Mouse (Mus musculus) kidney, adult 2 months (tissue): Measurements from ENCODE around the gene Gpr62. TPM values are rescaled to one million over a fixed set of nuclear protein-coding genes. Genes with fewer than 3 reads are reported as not detected.

Experiments
- DNase-seq: peaks from one replicate; pipeline ENCODE4 v3.0.0; 2021
- H3K27ac ChIP-seq: fragments of 200-500 bp; 2 replicates; pipeline ENCODE4 v1.5.1; 2012; ENCODE audit warnings: low read depth, low read length, control low read depth, inconsistent platforms; ENCODE audit not compliant: insufficient read depth
- H3K27me3 ChIP-seq: fragments of 200-500 bp; replicated peaks from 2 replicates; pipeline ENCODE4 v1.6.1; 2012; ENCODE audit warnings: mild to moderate bottlenecking, moderate library complexity, low read length, inconsistent platforms; ENCODE audit not compliant: control insufficient read depth, insufficient read depth
- H3K36me3 ChIP-seq: fragments of 200-500 bp; 2 replicates; pipeline ENCODE4 v1.6.1; 2012; ENCODE audit warnings: mild to moderate bottlenecking, moderate library complexity, low read length, inconsistent platforms; ENCODE audit not compliant: control insufficient read depth, insufficient read depth
- H3K4me1 ChIP-seq: fragments of 200-500 bp; 2 replicates; pipeline ENCODE4 v1.6.1; 2011; ENCODE audit warnings: low read length; ENCODE audit not compliant: control insufficient read depth, insufficient read depth
- H3K4me3 ChIP-seq: fragments of 200-500 bp; 2 replicates; pipeline ENCODE4 v1.5.1; 2011; ENCODE audit warnings: mild to moderate bottlenecking, low read depth, low read length, control low read depth; ENCODE audit not compliant: insufficient read depth
- CTCF ChIP-seq: fragments of 200-500 bp; conservative IDR thresholded peaks from 2 replicates; pipeline ENCODE4 v1.5.1; 2011; ENCODE audit warnings: low read depth, mild to moderate bottlenecking, control low read depth, low read length, moderate library complexity, mixed read lengths; ENCODE audit not compliant: insufficient read depth, insufficient read length
- POLR2A ChIP-seq: fragments of 200-500 bp; IDR thresholded peaks from one replicate; pipeline ENCODE4 v1.6.1; 2011; ENCODE audit warnings: low read depth, low read length, control low read depth
- WGBS: fragments of 180-500 bp; shearing (Covaris S2); methylation state at CpG from one replicate; pipeline ENCODE4 v1.1.7; 2018; 5-methylcytosine and 5-hydroxymethylcytosine counted together
- polyA plus RNA-seq: library from polyadenylated mRNA; depleted of rRNA; stranded (reverse); fragments of >200 nt; gene quantifications from 2 replicates; pipeline ENCODE4 v1.2.3, GENCODE M21; 2012

The Gpr62 gene
- polyA plus RNA-seq, 1 experiment = not detected

- Histone ChIP-seq H3K27me3 (no peaks in the 10 kb centered on the region), H3K27ac (no peak overlapping the region), H3K4me3 (no peak overlapping the region), H3K36me3 (no peaks in the 10 kb centered on the region), H3K4me1 (peaks cover 15% of the 10 kb centered on the region)
- WGBS = 61% methylated on average over 17 of the region's 17 CpGs
- DNase-seq = no peak
- no peak for TF ChIP-seq CTCF
- no peak for TF ChIP-seq POLR2A
Measured at GRCm38 (mm10) chr9:106454888-106455681, 10.7 kb downstream of the Gpr62 start.

DNA sequence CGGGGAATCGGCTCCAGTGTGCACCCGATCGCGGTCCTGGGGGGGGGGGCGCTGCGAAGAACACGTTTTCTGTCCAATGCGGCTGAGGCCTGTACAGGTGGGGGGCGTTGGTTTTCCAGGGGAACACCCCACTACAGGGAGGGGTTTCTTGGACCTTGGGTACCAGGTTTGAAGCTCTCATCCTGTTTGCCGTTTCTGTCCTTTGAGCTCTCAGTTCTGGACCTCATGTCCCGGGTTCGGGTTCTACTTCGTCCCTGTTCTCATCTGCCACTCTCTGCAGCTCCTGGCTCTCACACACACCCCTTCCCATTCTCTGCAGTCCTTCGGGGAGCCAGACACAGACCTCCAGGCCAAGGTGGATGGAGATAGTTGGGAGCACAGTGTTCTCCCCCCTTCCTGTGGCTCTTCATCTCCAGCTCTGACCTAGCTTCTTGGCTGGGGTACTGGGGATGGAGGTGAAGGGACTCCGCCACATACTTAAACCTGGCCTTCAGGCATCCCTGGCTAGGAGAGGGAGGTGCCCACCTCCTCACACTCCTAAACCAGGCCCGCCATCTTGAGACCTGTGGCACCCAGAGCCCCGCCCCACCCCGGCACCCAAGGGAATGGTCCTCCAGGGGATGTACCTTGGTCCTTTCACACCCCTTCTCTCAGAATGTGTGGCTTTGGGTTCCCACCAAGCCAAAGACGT is 11.5 kb downstream of the Gpr62 start:
- Histone ChIP-seq H3K27ac (no peak overlapping the region), H3K4me1 (peaks cover 19% of the 10 kb centered on the region), H3K4me3 (peak overlapping the region; percentile 66), H3K36me3 (no peaks in the 10 kb centered on the region), H3K27me3 (no peaks in the 10 kb centered on the region)
- no peak for DNase-seq
- no peak for TF ChIP-seq CTCF
- no peak for TF ChIP-seq POLR2A
- WGBS = 18% methylated on average over 18 of the region's 20 CpGs

DNA sequence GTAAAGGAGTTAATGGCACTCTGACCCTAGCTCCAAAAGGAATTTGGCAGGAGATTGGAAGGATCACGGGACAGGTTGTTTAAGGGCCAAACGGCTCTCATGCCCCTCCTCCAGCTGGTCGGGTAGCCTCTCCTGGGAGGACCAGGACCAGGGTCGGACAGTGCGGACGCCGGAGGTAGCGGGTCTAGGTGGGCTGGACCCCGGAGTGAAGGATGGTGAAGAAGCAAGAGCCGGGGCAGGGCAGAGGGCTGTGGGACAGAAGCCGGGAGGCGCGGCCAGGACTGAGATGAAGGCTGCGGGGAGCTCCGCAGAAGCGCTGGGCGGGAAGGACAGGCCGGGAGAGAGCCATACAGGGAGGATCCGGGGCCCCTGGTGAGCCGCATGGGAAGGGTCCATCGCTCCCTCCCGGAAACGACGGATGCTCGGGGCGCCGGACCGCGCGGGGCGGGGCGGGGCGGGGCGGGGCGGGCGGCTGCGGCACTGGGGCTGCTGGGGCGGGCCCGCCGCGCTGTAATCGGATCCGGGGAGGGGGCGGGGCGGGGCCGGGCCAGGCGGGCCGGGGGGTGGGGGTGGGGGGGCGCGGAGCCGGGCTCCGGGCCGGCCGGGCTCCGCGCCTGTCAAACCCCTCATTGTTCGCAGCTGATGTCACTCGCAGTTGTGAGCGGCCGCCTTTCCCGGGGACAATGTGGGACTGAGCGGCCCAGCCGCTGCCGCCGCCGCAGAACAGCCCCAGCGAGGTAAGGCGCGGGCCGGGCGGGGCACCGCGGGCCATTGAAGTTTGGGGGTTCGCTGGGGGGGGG is 12.3 kb downstream of the Gpr62 start, which contains the start of gene Pcbp4:
TSS of gene Pcbp4 (plus strand) at position 21 of the 800 bp plus-strand sequence.
- peak within 1 kb of the TSS; percentile 98 for H3K27ac ChIP-seq
- 2% methylated on average over 52 of the region's 74 CpGs for WGBS
- DNase-seq = peak; percentile 93
- H3K36me3 ChIP-seq = no peaks in the 10 kb centered on the region
- H3K4me1 ChIP-seq = peaks cover 19% of the 10 kb centered on the region
- no peaks in the 10 kb centered on the region for H3K27me3 ChIP-seq
- peak within 1 kb of the TSS; percentile 76 for H3K4me3 ChIP-seq
- TF ChIP-seq CTCF (no peak), POLR2A (no peak)

DNA sequence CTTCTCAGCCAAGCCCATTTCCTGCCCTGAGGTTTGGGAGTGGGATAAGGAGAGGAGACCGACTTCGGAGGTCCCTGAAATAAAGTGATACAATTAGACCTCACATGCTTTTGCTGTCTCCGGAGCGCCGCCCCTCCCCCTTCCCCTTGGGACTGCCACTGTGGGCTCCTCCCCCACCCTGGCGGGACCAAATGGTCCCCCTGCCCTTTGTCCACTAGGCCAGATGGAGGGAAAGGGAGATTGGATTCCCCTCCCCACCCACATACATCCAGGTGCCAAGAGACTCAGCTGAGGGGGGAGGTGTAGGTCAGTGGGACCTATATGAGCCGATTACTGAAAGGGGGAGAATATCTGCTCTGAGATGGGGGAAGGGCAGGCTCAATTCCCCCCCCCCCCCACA is 12.9 kb downstream of the Gpr62 start:
- DNase-seq = peak; percentile 87
- Histone ChIP-seq H3K4me1 (peaks cover 23% of the 10 kb centered on the region), H3K27ac (peak overlapping the region; percentile 42), H3K36me3 (no peaks in the 10 kb centered on the region), H3K4me3 (peak overlapping the region; percentile 76; the same call in 1 of the 2 replicates), H3K27me3 (no peaks in the 10 kb centered on the region)
- 16% methylated on average over 7 of the region's 7 CpGs for WGBS
- TF ChIP-seq POLR2A = no peak
- TF ChIP-seq CTCF = no peak

DNA sequence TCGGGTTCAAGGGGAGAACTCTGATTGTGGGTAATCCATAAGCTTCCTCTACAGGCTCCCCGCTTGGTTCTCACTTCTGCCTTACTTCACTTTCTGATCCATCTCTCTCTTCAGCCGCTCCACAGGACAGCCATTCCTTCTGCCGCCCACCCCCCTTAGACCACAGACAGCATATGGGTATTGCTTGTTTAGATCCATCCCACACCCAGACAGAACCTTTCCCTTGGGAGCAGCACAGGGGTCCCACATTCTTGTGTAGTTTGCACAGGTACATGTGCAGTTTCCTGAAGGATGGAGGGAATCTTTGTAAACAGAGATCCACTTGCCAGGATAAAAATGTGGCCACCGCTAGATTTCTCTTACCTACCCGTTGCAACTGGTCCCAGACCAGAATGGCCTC is 13.4 kb downstream of the Gpr62 start:
- TF ChIP-seq CTCF (no peak), POLR2A (no peak)

DNA sequence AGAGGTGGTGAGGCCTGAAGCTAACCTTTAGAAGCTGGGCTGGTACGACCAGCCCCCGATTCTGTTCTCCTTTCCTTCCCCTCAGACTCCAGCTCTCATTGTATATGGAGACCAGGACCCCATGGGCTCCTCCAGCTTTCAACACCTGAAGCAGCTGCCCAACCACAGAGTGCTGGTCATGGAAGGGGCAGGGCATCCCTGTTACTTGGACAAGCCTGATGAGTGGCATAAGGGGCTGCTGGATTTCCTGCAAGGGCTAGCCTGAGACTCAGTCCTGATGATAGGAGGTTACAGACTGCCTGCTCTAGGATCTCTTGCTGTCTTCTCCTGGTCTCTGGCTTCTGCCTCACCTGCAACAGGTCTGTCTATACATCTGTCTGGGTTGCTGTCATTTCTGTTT is 13.8 kb downstream of the Gpr62 start:
- TF ChIP-seq CTCF (no peak), POLR2A (no peak)
- Histone ChIP-seq H3K27me3 (no peaks in the 10 kb centered on the region), H3K27ac (peak overlapping the region; percentile 42), H3K36me3 (no peaks in the 10 kb centered on the region), H3K4me1 (peaks cover 25% of the 10 kb centered on the region), H3K4me3 (no peak overlapping the region)
- WGBS = 64% methylated on average over 2 of the region's 2 CpGs
- DNase-seq = no peak

More for the DNA sequence above, 13.4 kb downstream of the Gpr62 start:
- no peaks in the 10 kb centered on the region for H3K36me3 ChIP-seq
- H3K27me3 ChIP-seq = no peaks in the 10 kb centered on the region
- H3K4me1 ChIP-seq = peaks cover 25% of the 10 kb centered on the region
- no peak overlapping the region for H3K4me3 ChIP-seq
- 50% methylated on average over 6 of the region's 6 CpGs for WGBS
- H3K27ac ChIP-seq = peak overlapping the region; percentile 42
- DNase-seq = no peak
